Mouse (Mus musculus) G1E-ER4 (cell line): ENCODE measurements around the gene Casp12. TPM values are rescaled to one million over a fixed set of nuclear protein-coding genes. Genes with fewer than 3 reads are reported as not detected.

Experiments used
- GATA1 ChIP-seq: IDR thresholded peaks from one replicate; pipeline ENCODE4 v1.8.0; 2012; ENCODE audit warnings: low read length, inconsistent platforms
- polyA plus RNA-seq: library from polyadenylated mRNA; stranded (reverse); fragments of >175 nt; gene quantifications from 2 replicates; pipeline ENCODE4 v1.2.3, GENCODE M21; 2012

Gene Casp12
- polyA plus RNA-seq, 1 experiment: not detected

- no peak for TF ChIP-seq GATA1
These were observed 65.8 kb downstream of the Casp12 start for GRCm38 (mm10) chr9:5410988-5411568.

GRCm38 (mm10) chr9:5412446-5413111 lies 67.3 kb downstream of the Casp12 start:
- no peak for TF ChIP-seq GATA1

- TF ChIP-seq GATA1: no peak
These were observed 72.6 kb downstream of the Casp12 start for GRCm38 (mm10) chr9:5417871-5418270.

Other genes with a start within 250 kb of the Casp12 start
- not detected in 2 replicates for gene Casp1, start 46.9 kb upstream of the Casp12 start, polyA plus RNA-seq
- not detected in 2 replicates for gene Casp4, start 36.6 kb upstream of the Casp12 start, polyA plus RNA-seq